Mouse (Mus musculus) intestine, postnatal 0 days (tissue): ENCODE measurements around the gene Zfp708. TPM values are rescaled to one million over a fixed set of nuclear protein-coding genes. Genes with fewer than 3 reads are reported as not detected.

Source experiments
- ATAC-seq: fragments of 200-750 bp; cut with Nextera tagmentation; 2 replicates; pipeline ENCODE4 v1.8.0; 2017; ENCODE audit warnings: mild to moderate bottlenecking, moderate TSS enrichment, moderate library complexity
- H3K27ac ChIP-seq: fragments of 300-500 bp; sonication (generic); 2 replicates; pipeline ENCODE4 v1.5.1; 2014; ENCODE audit warnings: mild to moderate bottlenecking, low read depth, low read length, moderate library complexity
- H3K27me3 ChIP-seq: fragments of 300-500 bp; sonication (generic); replicated peaks from 2 replicates; pipeline ENCODE4 v1.6.1; 2014; ENCODE audit warnings: low read length, mixed read lengths; ENCODE audit not compliant: control insufficient read depth, insufficient read depth
- H3K36me3 ChIP-seq: fragments of 300-500 bp; sonication (generic); 2 replicates; pipeline ENCODE4 v1.6.1; 2014; ENCODE audit warnings: mild to moderate bottlenecking, moderate library complexity; ENCODE audit not compliant: control insufficient read depth, insufficient read depth
- H3K4me1 ChIP-seq: fragments of 300-500 bp; sonication (generic); replicated peaks from 2 replicates; pipeline ENCODE4 v1.6.1; 2014; ENCODE audit warnings: antibody characterized with exemption, low read length, mixed read lengths; ENCODE audit not compliant: control insufficient read depth, insufficient read depth
- H3K4me2 ChIP-seq: fragments of 300-500 bp; sonication (generic); replicated peaks from 2 replicates; pipeline ENCODE4 v1.6.1; 2014; ENCODE audit warnings: low read depth, mild to moderate bottlenecking, moderate library complexity
- H3K4me3 ChIP-seq: fragments of 300-500 bp; sonication (generic); 2 replicates; pipeline ENCODE4 v1.5.1; 2014; ENCODE audit warnings: low read depth, low read length
- H3K9ac ChIP-seq: fragments of 300-500 bp; sonication (generic); 2 replicates; pipeline ENCODE4 v1.6.1; 2014; ENCODE audit warnings: mild to moderate bottlenecking, low read depth, low read length
- H3K9me3 ChIP-seq: fragments of 300-500 bp; sonication (generic); 2 replicates; pipeline ENCODE4 v1.6.1; 2016; ENCODE audit warnings: mixed run types; ENCODE audit not compliant: control insufficient read depth
- CTCF ChIP-seq: sonication (generic); IDR thresholded peaks from 2 replicates; pipeline ENCODE4 v1.5.1; 2016; ENCODE audit warnings: low read depth, mild to moderate bottlenecking, control low read depth, antibody characterized with exemption, moderate library complexity
- WGBS: fragments of 180-500 bp; shearing (Covaris S2); extraction: QIAGEN DNeasy Blood & Tissue Kit; methylation state at CpG from one replicate; pipeline ENCODE4 v1.1.7; 2014; 5-methylcytosine and 5-hydroxymethylcytosine counted together
- polyA plus RNA-seq: library from polyadenylated mRNA; unstranded; fragments of >200 nt; fragmentation: Nextera tagmentation; extraction: Ambion mirVana; gene quantifications from 2 replicates; pipeline ENCODE4 v1.2.1, GENCODE M21; 2015

Gene Zfp708
- polyA plus RNA-seq, 1 experiment from 2014 or later, result 1.6 TPM

GRCm38 (mm10) chr13:67081946-67082345 is 15.8 kb downstream of the Zfp708 start:
- no peak for ATAC-seq
- Histone ChIP-seq H3K9me3 (no peaks in the 10 kb centered on the region), H3K4me1 (no peaks in the 10 kb centered on the region), H3K27me3 (no peaks in the 10 kb centered on the region), H3K4me2 (peak overlapping the region; percentile 70; the same call in 1 of the 2 replicates), H3K9ac (no peak overlapping the region), H3K4me3 (peak overlapping the region; percentile 60; the same call in 1 of the 2 replicates), H3K27ac (no peak overlapping the region), H3K36me3 (no peaks in the 10 kb centered on the region)
- WGBS, result 81% methylated on average over 1 of the region's 1 CpGs
- no peak for TF ChIP-seq CTCF

GRCm38 (mm10) chr13:67081142-67081713 is 16.5 kb downstream of the Zfp708 start:
- Histone ChIP-seq H3K4me2 (peak overlapping the region; percentile 70), H3K27ac (peak overlapping the region; percentile 81), H3K9me3 (no peaks in the 10 kb centered on the region), H3K9ac (peak overlapping the region; percentile 40; the same call in 1 of the 2 replicates), H3K4me3 (peak overlapping the region; percentile 60), H3K27me3 (no peaks in the 10 kb centered on the region), H3K4me1 (no peaks in the 10 kb centered on the region), H3K36me3 (no peaks in the 10 kb centered on the region)
- peak; percentile 7; the same call in 1 of the 2 replicates for TF ChIP-seq CTCF
- ATAC-seq, result peak; percentile 99
- WGBS, result under 1% methylated on average over 23 of the region's 24 CpGs

- H3K4me1 ChIP-seq, result no peaks in the 10 kb centered on the region
- H3K27me3 ChIP-seq, result no peaks in the 10 kb centered on the region
- H3K27ac ChIP-seq, result no peak overlapping the region
- TF ChIP-seq CTCF, result no peak
- H3K4me2 ChIP-seq, result no peak overlapping the region
- H3K9ac ChIP-seq, result no peak overlapping the region
- 92% methylated on average over 2 of the region's 2 CpGs for WGBS
- no peak overlapping the region for H3K4me3 ChIP-seq
- no peaks in the 10 kb centered on the region for H3K9me3 ChIP-seq
- ATAC-seq, result no peak
- peaks cover 10% of the 10 kb centered on the region for H3K36me3 ChIP-seq
Measured at GRCm38 (mm10) chr13:67077244-67077643, 20.5 kb downstream of the Zfp708 start.

GRCm38 (mm10) chr13:67072786-67073185 is 25.0 kb downstream of the Zfp708 start:
- H3K9ac ChIP-seq, result no peak overlapping the region
- 96% methylated on average over 2 of the region's 2 CpGs for WGBS
- H3K4me2 ChIP-seq, result no peak overlapping the region
- no peaks in the 10 kb centered on the region for H3K27me3 ChIP-seq
- no peak for TF ChIP-seq CTCF
- no peaks in the 10 kb centered on the region for H3K4me1 ChIP-seq
- H3K9me3 ChIP-seq, result peaks cover 13% of the 10 kb centered on the region
- no peak overlapping the region for H3K27ac ChIP-seq
- H3K4me3 ChIP-seq, result no peak overlapping the region
- no peak for ATAC-seq
- H3K36me3 ChIP-seq, result peaks cover 23% of the 10 kb centered on the region

- TF ChIP-seq CTCF, result no peak
- Histone ChIP-seq H3K4me2 (no peak overlapping the region), H3K27me3 (no peaks in the 10 kb centered on the region), H3K27ac (no peak overlapping the region), H3K4me1 (no peaks in the 10 kb centered on the region), H3K9me3 (peaks cover 4% of the 10 kb centered on the region), H3K9ac (no peak overlapping the region), H3K36me3 (peaks cover 4% of the 10 kb centered on the region), H3K4me3 (no peak overlapping the region)
- 84% methylated on average over 8 of the region's 8 CpGs for WGBS
- ATAC-seq, result no peak
Measured at GRCm38 (mm10) chr13:67065386-67065785, 32.4 kb downstream of the Zfp708 start.

GRCm38 (mm10) chr13:67062427-67062826 is 35.3 kb downstream of the Zfp708 start:
- Histone ChIP-seq H3K27me3 (no peaks in the 10 kb centered on the region), H3K9me3 (no peaks in the 10 kb centered on the region; the same call in 1 of the 2 replicates), H3K4me3 (no peak overlapping the region), H3K27ac (no peak overlapping the region), H3K9ac (no peak overlapping the region), H3K4me1 (no peaks in the 10 kb centered on the region), H3K4me2 (no peak overlapping the region), H3K36me3 (no peaks in the 10 kb centered on the region)
- TF ChIP-seq CTCF, result no peak
- ATAC-seq, result no peak
- 54% methylated on average over 7 of the region's 7 CpGs for WGBS
